ENCODE assay signal across 17 mouse cellular contexts in the genomic region with DNA sequence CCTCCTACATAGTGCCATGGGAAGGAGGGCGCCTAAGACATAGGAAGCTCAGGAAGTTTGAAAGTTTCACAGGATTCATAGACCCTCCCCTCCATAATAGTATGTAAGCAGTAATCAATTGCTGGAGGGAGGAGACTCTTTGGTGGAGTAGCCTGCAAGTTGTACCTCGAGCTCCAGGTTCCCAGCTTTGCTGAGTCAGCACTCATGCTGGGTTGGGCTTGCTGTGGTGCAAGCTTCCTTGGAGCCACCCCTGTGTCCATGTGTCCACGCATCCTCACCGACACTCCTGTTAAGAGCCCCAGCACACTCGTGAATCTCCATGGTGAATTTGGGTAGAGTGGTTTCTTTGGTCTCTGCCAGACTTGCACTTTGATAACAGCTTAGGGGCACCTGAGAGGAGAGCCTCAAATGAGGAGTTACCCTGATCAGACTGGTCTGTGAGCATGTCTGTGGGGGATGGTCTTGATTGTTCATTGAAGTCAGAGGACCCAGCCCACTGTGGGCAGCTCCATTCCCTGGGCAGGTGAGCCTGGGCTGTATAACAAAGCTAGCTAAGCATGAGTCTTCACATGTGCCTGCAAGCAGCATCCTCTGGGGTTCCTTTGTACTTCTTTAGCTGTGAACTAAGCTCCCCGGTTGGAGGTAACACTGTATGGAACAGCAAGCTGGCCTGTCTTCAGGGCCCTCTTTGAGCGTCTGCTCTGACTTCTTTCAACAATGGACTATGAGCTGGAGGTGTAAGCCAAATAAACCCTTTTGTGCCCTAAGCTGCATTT.
"Had no signal": no experiment of that assay in that cellular context is flagged by ENCODE, and none has a peak within 500 bp of the region (broad histone marks: within the 10 kb centered on the region; RNA-seq: fewer than 3 reads in every experiment).

No protein-coding gene starts in this region.

- H3K9me3 ChIP-seq: liver, embryonic 15.5 days; lung, embryonic 15.5 days; midbrain, embryonic 12.5 days had no signal

- H3K27ac ChIP-seq: liver, embryonic 15.5 days; lung, embryonic 15.5 days; macrophage; midbrain, embryonic 12.5 days; neural tube, embryonic 12.5 days had no signal

- DNase-seq: liver, postnatal 0 days; lung, adult 2 months; lung, postnatal 14 days; lung, postnatal 36 days; midbrain, embryonic 14.5 days; right cerebral cortex, postnatal 14 days; spleen, adult 18-20 months; thymus, adult 18-20 months; thymus, postnatal 14 days; thymus, postnatal 4 days had no signal

- H3K27me3 ChIP-seq: liver, embryonic 15.5 days; lung, embryonic 15.5 days; midbrain, embryonic 12.5 days; neural tube, embryonic 12.5 days had no signal

- H3K4me3 ChIP-seq: liver, embryonic 15.5 days; lung, embryonic 15.5 days; megakaryocyte, embryonic 14.5 days; midbrain, embryonic 12.5 days; neural tube, embryonic 12.5 days had no signal

- ATAC-seq: liver, postnatal 0 days; lung, postnatal 0 days had no signal

- H3K4me1 ChIP-seq: liver, embryonic 15.5 days; lung, embryonic 15.5 days; megakaryocyte, embryonic 14.5 days; midbrain, embryonic 12.5 days; neural tube, embryonic 12.5 days had no signal

- H3K9ac ChIP-seq: liver, embryonic 15.5 days; liver, postnatal 0 days; lung, embryonic 15.5 days; midbrain, embryonic 12.5 days; neural tube, embryonic 12.5 days had no signal

- H3K4me2 ChIP-seq: liver, embryonic 15.5 days; lung, embryonic 15.5 days; midbrain, embryonic 12.5 days; neural tube, embryonic 12.5 days had no signal

- H3K36me3 ChIP-seq: liver, embryonic 15.5 days; lung, embryonic 15.5 days; midbrain, embryonic 12.5 days; neural tube, embryonic 12.5 days had no signal
